Mouse (Mus musculus) kidney, adult 2 months (tissue): ENCODE results near the gene Sgsm2.

Source experiments
- CTCF ChIP-seq: fragments of 200-500 bp; conservative IDR thresholded peaks from 2 replicates; pipeline ENCODE4 v1.5.1; 2011; ENCODE audit warnings: low read depth, mild to moderate bottlenecking, control low read depth, low read length, moderate library complexity, mixed read lengths; ENCODE audit not compliant: insufficient read depth, insufficient read length
- POLR2A ChIP-seq: fragments of 200-500 bp; IDR thresholded peaks from one replicate; pipeline ENCODE4 v1.6.1; 2011; ENCODE audit warnings: low read depth, low read length, control low read depth

DNA sequence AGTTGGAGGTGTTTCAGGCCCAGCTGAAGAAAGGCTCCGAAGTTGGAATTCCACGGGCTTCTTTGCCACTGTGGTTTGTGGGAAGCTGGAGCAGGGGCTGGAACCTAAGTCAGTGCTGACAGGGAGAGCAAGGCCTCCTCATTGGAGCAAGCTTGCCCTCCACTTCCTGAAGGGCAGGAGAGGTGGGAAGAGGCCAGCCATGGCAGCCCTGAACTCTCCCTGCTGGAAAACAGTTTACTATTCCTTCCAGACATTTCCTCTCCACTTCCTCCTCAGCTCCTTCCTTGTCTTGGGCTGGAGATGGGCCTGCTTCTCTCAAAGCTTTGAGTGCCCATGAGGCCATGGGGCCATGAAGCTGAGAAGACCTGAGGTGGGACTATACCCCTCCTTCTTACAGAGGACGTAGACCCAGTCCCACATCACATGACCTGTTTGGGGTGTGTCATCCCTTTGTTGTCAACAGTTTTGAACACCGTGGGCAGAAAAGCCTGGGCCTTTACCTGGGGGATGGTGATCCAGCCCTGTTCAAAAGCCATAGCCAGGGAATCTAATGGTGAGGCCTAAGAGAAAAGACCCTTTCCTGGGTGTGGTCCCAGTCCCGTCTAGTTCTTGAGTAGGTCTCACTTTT is 62.1 kb downstream of the Sgsm2 start:
- TF ChIP-seq CTCF (no peak), POLR2A (no peak)
